Mouse (Mus musculus) testis, adult 2 months (tissue): ENCODE data around the gene Hist1h4i.

Experiments used
- CTCF ChIP-seq: fragments of 200-500 bp; IDR thresholded peaks from 2 replicates; pipeline ENCODE4 v1.5.1; 2012; ENCODE audit warnings: low read depth, mild to moderate bottlenecking, inconsistent platforms, low read length, moderate library complexity; ENCODE audit not compliant: control insufficient read depth, insufficient read depth, insufficient replicate concordance
- POLR2A ChIP-seq: fragments of 200-500 bp; IDR thresholded peaks from 2 replicates; pipeline ENCODE4 v1.6.1; 2012; ENCODE audit warnings: low read depth, mild to moderate bottlenecking, inconsistent platforms, low read length, moderate library complexity; ENCODE audit not compliant: control insufficient read depth

DNA sequence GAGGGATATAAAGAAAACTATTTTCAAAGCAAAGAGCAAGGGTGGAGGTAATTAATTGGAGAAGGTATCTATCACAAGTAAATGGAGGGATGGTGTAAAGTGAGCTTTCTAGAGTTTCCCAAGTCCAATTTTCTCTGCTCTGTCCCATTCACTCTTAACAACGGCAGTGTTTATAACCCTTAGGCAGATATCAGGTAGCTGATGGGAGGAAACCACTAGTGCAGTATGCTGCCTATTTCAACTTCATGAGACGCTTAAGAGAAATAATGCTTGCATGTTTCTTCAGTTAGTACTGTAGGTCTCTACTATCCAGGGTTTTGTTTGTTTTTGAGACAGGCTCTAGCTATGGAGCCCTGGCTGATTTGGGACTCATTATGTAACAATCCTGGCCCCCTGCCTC is 3.7 kb downstream of the Hist1h4i start:
- TF ChIP-seq POLR2A (no peak), CTCF (no peak)
